Mouse (Mus musculus) limb, embryonic 14.5 days (tissue): ENCODE data around the gene Ripk1. TPM values are rescaled to one million over a fixed set of nuclear protein-coding genes. Genes with fewer than 3 reads are reported as not detected.

Experiments
- ATAC-seq: fragments of 200-750 bp; cut with Nextera tagmentation; 2 replicates; pipeline ENCODE4 v1.8.0; 2017; ENCODE audit warnings: low read depth, moderate number of reproducible peaks, moderate TSS enrichment; ENCODE audit not compliant: low FRiP score
- DNase-seq: peaks from one replicate; pipeline ENCODE4 v3.0.0-alpha.2; 2015; ENCODE audit warnings: low spot score
- H3K27ac ChIP-seq: fragments of 300-500 bp; sonication (generic); replicated peaks from 2 replicates; pipeline ENCODE4 v1.5.1; 2014; ENCODE audit warnings: low read depth, mild to moderate bottlenecking, low read length, moderate library complexity, mixed read lengths
- H3K27me3 ChIP-seq: fragments of 300-500 bp; sonication (generic); 2 replicates; pipeline ENCODE4 v1.6.1; 2014; ENCODE audit warnings: low read length, mixed read lengths; ENCODE audit not compliant: control insufficient read depth, insufficient read depth
- H3K36me3 ChIP-seq: fragments of 300-500 bp; sonication (generic); 2 replicates; pipeline ENCODE4 v1.6.1; 2014; ENCODE audit warnings: mild to moderate bottlenecking, low read length, moderate library complexity, mixed read lengths; ENCODE audit not compliant: control insufficient read depth, insufficient read depth
- H3K4me1 ChIP-seq: fragments of 300-500 bp; sonication (generic); 2 replicates; pipeline ENCODE4 v1.6.1; 2014; ENCODE audit warnings: antibody characterized with exemption, low read length, mixed read lengths; ENCODE audit not compliant: control insufficient read depth, insufficient read depth
- H3K4me2 ChIP-seq: fragments of 300-500 bp; sonication (generic); replicated peaks from 2 replicates; pipeline ENCODE4 v1.6.1; 2014; ENCODE audit warnings: low read depth, mild to moderate bottlenecking, low read length, moderate library complexity; ENCODE audit not compliant: severe bottlenecking
- H3K4me3 ChIP-seq: fragments of 300-500 bp; sonication (generic); replicated peaks from 2 replicates; pipeline ENCODE4 v1.5.1; 2014; ENCODE audit warnings: low read length
- H3K9ac ChIP-seq: fragments of 300-500 bp; sonication (generic); 2 replicates; pipeline ENCODE4 v1.6.1; 2014; ENCODE audit warnings: mild to moderate bottlenecking, low read depth, low read length, moderate library complexity; ENCODE audit not compliant: severe bottlenecking
- H3K9me3 ChIP-seq: fragments of 300-500 bp; sonication (generic); 2 replicates; pipeline ENCODE4 v1.6.1; 2016; ENCODE audit warnings: low read length; ENCODE audit not compliant: control insufficient read depth
- POLR2A ChIP-seq: fragments of 200-500 bp; IDR thresholded peaks from 2 replicates; pipeline ENCODE4 v1.8.0; 2012; ENCODE audit warnings: inconsistent platforms, mild to moderate bottlenecking, moderate library complexity, borderline replicate concordance; ENCODE audit not compliant: insufficient read depth, insufficient read length; ENCODE audit errors: extremely low read depth
- WGBS: fragments of 180-500 bp; shearing (Covaris S2); extraction: QIAGEN DNeasy Blood & Tissue Kit; methylation state at CpG from one replicate; pipeline ENCODE4 v1.1.7; 2014; 5-methylcytosine and 5-hydroxymethylcytosine counted together
- polyA plus RNA-seq, 2 experiments: library from polyadenylated mRNA; depleted of rRNA in 1 of 2; stranded (reverse) in 1 of 2; unstranded in 1 of 2; fragments of >200 nt; fragmentation: Nextera tagmentation in 1 of 2; extraction: Ambion mirVana in 1 of 2; gene quantifications; 2 replicates each; pipeline versions ENCODE4 v1.2.1 to v1.2.3; 2012 to 2014

Gene Ripk1
- polyA plus RNA-seq, 2 experiments: 10.7 to 17.1 TPM

- peaks cover 4% of the 10 kb centered on the region; the same call in 1 of the 2 replicates for H3K4me1 ChIP-seq
- no peaks in the 10 kb centered on the region for H3K9me3 ChIP-seq
- no peaks in the 10 kb centered on the region for H3K27me3 ChIP-seq
- H3K4me3 ChIP-seq: peak within 1 kb of the TSS; percentile 51
- peak within 1 kb of the TSS; percentile 80 for H3K27ac ChIP-seq
- peak within 1 kb of the TSS; percentile 67 for H3K9ac ChIP-seq
- DNase-seq (peak; percentile 76), ATAC-seq (peak; percentile 90)
- WGBS: 4% methylated on average over 22 of the region's 22 CpGs
- peak within 1 kb of the TSS; percentile 65 for H3K4me2 ChIP-seq
- H3K36me3 ChIP-seq: no peaks in the 10 kb centered on the region
- TF ChIP-seq POLR2A: peak; percentile 45; the same call in 1 of the 2 replicates
Measured at GRCm38 (mm10) chr13:33964206-33965046, 37.7 kb upstream of the Ripk1 start, which contains the start of gene Nqo2. Gene Nqo2 (plus strand): TSS chr13:33964687.

DNA sequence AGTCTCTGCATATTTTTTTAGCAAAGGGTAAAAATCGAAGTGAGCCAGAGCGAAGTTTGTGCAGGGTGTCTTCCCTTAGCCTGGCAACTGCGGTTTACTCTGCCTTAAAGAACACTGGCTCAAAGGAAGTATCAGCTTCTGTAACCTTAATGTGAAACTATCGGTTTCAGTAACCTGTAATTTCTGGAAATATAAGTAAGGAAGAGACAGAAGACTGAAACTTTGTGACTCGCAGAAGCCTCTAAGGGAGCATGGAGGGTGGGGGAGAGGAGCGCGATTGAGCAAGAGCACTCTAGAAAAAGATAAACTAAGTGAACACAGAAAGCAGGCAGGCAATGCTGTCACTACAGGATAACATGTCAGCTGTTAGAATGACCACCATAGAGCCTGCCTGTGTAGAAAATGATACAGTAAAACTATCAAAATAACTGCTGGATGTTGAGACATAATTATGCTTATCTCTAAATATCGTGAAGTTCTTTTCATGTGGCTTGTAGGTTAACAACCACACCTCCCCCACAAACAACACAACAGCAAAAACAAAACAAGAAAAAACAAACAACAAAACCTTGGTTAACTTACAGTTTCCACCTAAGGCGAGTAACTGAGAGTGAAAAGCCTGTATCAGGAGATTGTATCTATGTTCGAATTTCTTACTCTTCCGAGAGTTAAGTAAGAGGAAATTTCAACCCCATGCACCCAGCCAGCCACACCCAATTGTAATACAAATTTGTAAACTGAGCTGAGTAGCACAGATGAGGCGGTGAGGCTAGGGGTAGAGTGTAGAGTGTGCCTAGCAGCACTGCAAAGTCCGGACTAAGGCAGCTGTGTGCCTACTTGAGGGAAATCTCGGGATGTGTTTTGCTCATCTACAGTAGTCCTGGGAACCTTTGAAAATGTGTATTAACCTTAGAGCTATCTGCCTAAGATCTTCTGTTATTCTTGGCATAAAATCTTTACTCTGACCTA, 36.8 kb upstream of the Ripk1 start:
- peak overlapping the region; percentile 51 for H3K4me3 ChIP-seq
- peak overlapping the region; percentile 80 for H3K27ac ChIP-seq
- peak overlapping the region; percentile 65 for H3K4me2 ChIP-seq
- H3K36me3 ChIP-seq: no peaks in the 10 kb centered on the region
- ATAC-seq: peak; percentile 48
- DNase-seq: no peak
- peak overlapping the region; percentile 67 for H3K9ac ChIP-seq
- TF ChIP-seq POLR2A: no peak
- 23% methylated on average over 14 of the region's 14 CpGs for WGBS
- no peaks in the 10 kb centered on the region for H3K27me3 ChIP-seq
- peaks cover 4% of the 10 kb centered on the region; the same call in 1 of the 2 replicates for H3K4me1 ChIP-seq
- H3K9me3 ChIP-seq: no peaks in the 10 kb centered on the region

- H3K4me2 ChIP-seq: no peak overlapping the region; the same call in 1 of the 2 replicates
- TF ChIP-seq POLR2A: no peak
- no peak overlapping the region for H3K4me3 ChIP-seq
Measured at GRCm38 (mm10) chr13:33966025-33966412, 36.1 kb upstream of the Ripk1 start.

GRCm38 (mm10) chr13:33966574-33966973, 35.6 kb upstream of the Ripk1 start:
- no peak overlapping the region for H3K9ac ChIP-seq
- H3K27me3 ChIP-seq: no peaks in the 10 kb centered on the region
- no peak overlapping the region for H3K27ac ChIP-seq
- DNase-seq (no peak), ATAC-seq (no peak)
- TF ChIP-seq POLR2A: no peak
- H3K9me3 ChIP-seq: no peaks in the 10 kb centered on the region
- H3K4me2 ChIP-seq: no peak overlapping the region
- H3K4me3 ChIP-seq: no peak overlapping the region
- peaks cover 4% of the 10 kb centered on the region; the same call in 1 of the 2 replicates for H3K4me1 ChIP-seq
- H3K36me3 ChIP-seq: no peaks in the 10 kb centered on the region

More at GRCm38 (mm10) chr13:33966025-33966412, 36.1 kb upstream of the Ripk1 start:
- Histone ChIP-seq H3K4me1 (peaks cover 4% of the 10 kb centered on the region; the same call in 1 of the 2 replicates), H3K9ac (no peak overlapping the region), H3K36me3 (no peaks in the 10 kb centered on the region), H3K9me3 (no peaks in the 10 kb centered on the region), H3K27ac (no peak overlapping the region), H3K27me3 (no peaks in the 10 kb centered on the region)
- DNase-seq: no peak
- no peak for ATAC-seq
- WGBS: 68% methylated on average over 4 of the region's 4 CpGs

GRCm38 (mm10) chr13:33989625-33990024, 12.5 kb upstream of the Ripk1 start:
- Histone ChIP-seq H3K9me3 (no peaks in the 10 kb centered on the region), H3K9ac (no peak overlapping the region), H3K27me3 (no peaks in the 10 kb centered on the region), H3K4me2 (no peak overlapping the region), H3K27ac (no peak overlapping the region), H3K4me1 (no peaks in the 10 kb centered on the region), H3K4me3 (no peak overlapping the region), H3K36me3 (no peaks in the 10 kb centered on the region; the same call in 1 of the 2 replicates)
- 88% methylated on average over 5 of the region's 5 CpGs for WGBS
- no peak for TF ChIP-seq POLR2A
- ATAC-seq (no peak), DNase-seq (no peak)
